Mouse (Mus musculus): ENCODE results near the gene Krt26. TPM values are rescaled to one million over a fixed set of nuclear protein-coding genes. Genes with fewer than 3 reads are reported as not detected.

Krt26 gene
- total RNA-seq, 4 experiments from 2014 or later: not detected

GRCm38 (mm10) chr11:99284833-99285312, 52.9 kb downstream of the Krt26 start, which contains the start of gene Krt24:
Gene Krt24, minus strand, starts transcription at chr11:99285262.
- no peak for DNase-seq (ENCODE audit: low spot score in 2 of 2)

- DNase-seq (ENCODE audit: low spot score in 2 of 2): peak; percentile 8 to 22
Measured at GRCm38 (mm10) chr11:99284011-99284410, 53.8 kb downstream of the Krt26 start.

GRCm38 (mm10) chr11:99283334-99283733, 54.4 kb downstream of the Krt26 start:
- DNase-seq (ENCODE audit: low spot score in 2 of 2): no peak

GRCm38 (mm10) chr11:99281116-99281515, 56.6 kb downstream of the Krt26 start:
- no peak for DNase-seq (ENCODE audit: low spot score in 2 of 2)

GRCm38 (mm10) chr11:99279986-99280385, 57.8 kb downstream of the Krt26 start:
- no peak for DNase-seq (ENCODE audit: low spot score in 2 of 2)

Other genes with a start within 250 kb of the Krt26 start
- gene Tns4, start 248.7 kb downstream of the Krt26 start, total RNA-seq (2022): under 1 TPM in 2 of 4 experiments, not detected in 2; 0.27 TPM
- gene Ccr7, start 182.9 kb downstream of the Krt26 start, total RNA-seq (2022): not detected
- 10 to 100 TPM; 57.1 to 58.8 (median 58.0) TPM for gene Smarce1, start 106.9 kb downstream of the Krt26 start, total RNA-seq (2022)
- gene Krt222, start 93.9 kb downstream of the Krt26 start, total RNA-seq (2022): 10 to 100 TPM; 23.4 to 28.0 (median 26.3) TPM
- gene Krt24, start 52.7 kb downstream of the Krt26 start, total RNA-seq (2022): not detected
- gene Krt25, start 15.0 kb downstream of the Krt26 start, total RNA-seq (2022): not detected
- gene Krt27, start 13.1 kb upstream of the Krt26 start, total RNA-seq (2022): not detected
- gene Krt28, start 36.9 kb upstream of the Krt26 start, total RNA-seq (2022): under 1 TPM in 2 of 4 experiments, not detected in 2; 0.38 to 0.52 TPM
- 10 to 100 TPM; 10.4 to 12.6 (median 11.0) TPM for gene Krt10, start 51.4 kb upstream of the Krt26 start, total RNA-seq (2022)
- gene Krt12, start 84.3 kb upstream of the Krt26 start, total RNA-seq (2022): 1 to 10 TPM in 3 of 4 experiments, under 1 TPM in 1; 0.85 to 1.7 (median 1.5) TPM
- not detected for gene Krt20, start 100.2 kb upstream of the Krt26 start, total RNA-seq (2022)
- gene Krt23, start 155.2 kb upstream of the Krt26 start, total RNA-seq (2022): not detected
- not detected for gene Krt39, start 183.4 kb upstream of the Krt26 start, total RNA-seq (2022)
- gene Krt40, start 205.2 kb upstream of the Krt26 start, total RNA-seq (2022): not detected
- gene Krtap3-3, start 212.9 kb upstream of the Krt26 start, total RNA-seq (2022): not detected
- gene Krtap3-2, start 218.9 kb upstream of the Krt26 start, total RNA-seq (2022): not detected
- gene Gm11939, start 221.5 kb upstream of the Krt26 start, total RNA-seq (2022): not detected
- not detected for gene Krtap3-1, start 228.7 kb upstream of the Krt26 start, total RNA-seq (2022)
- not detected for gene Krtap1-5, start 243.1 kb upstream of the Krt26 start, total RNA-seq (2022)
- not detected for gene Krtap1-4, start 245.7 kb upstream of the Krt26 start, total RNA-seq (2022)